Mouse (Mus musculus): ENCODE measurements at regions not wholly inside any gene's neighbourhood (a gene's known extent, or its start where the extent isn't known, plus 50 kb on each side); places are given as distances from the start of the nearest gene placed in this dataset.

GRCm38 (mm10) chr13:89401084-89401671 lies 138.4 kb upstream of the Hapln1 start:
- Histone ChIP-seq H3K27me3 (ENCODE audit: control insufficient read depth, insufficient read depth, low read depth, low read length) (no peaks in the 10 kb centered on the region), H3K9me3 (replicated peaks; ENCODE audit: control insufficient read depth, low read length, poor library complexity, severe bottlenecking) (no peaks in the 10 kb centered on the region), H3K4me3 (ENCODE audit: low read depth, low read length) (no peak overlapping the region), H3K4me1 (ENCODE audit: control insufficient read depth, insufficient read depth, low read length) (no peaks in the 10 kb centered on the region), H3K27ac (ENCODE audit: low read length) (no peak overlapping the region), H3K36me3 (ENCODE audit: control insufficient read depth, insufficient read depth, low read length) (no peaks in the 10 kb centered on the region), H3K9ac (ENCODE audit: low read depth, low read length) (no peak overlapping the region), H3K4me2 (ENCODE audit: low read length) (no peak overlapping the region)
- no peak for ATAC-seq
- 87% methylated on average over 5 of the region's 5 CpGs for WGBS

- Histone ChIP-seq H3K4me1 (ENCODE audit: control insufficient read depth, insufficient read depth, low read length) (0 out of 2 replicates have a peak, but pooled peaks cover 2% of the 10 kb centered on the region), H3K9me3 (replicated peaks; ENCODE audit: control insufficient read depth, low read length, poor library complexity, severe bottlenecking) (no peaks in the 10 kb centered on the region), H3K4me3 (ENCODE audit: low read depth, low read length) (no peak overlapping the region), H3K36me3 (ENCODE audit: control insufficient read depth, insufficient read depth, low read length) (no peaks in the 10 kb centered on the region), H3K27me3 (ENCODE audit: control insufficient read depth, insufficient read depth, low read depth, low read length) (no peaks in the 10 kb centered on the region), H3K4me2 (ENCODE audit: low read length) (no peak overlapping the region), H3K9ac (ENCODE audit: low read depth, low read length) (no peak overlapping the region), H3K27ac (ENCODE audit: low read length) (no peak overlapping the region)
- WGBS = 89% methylated on average over 2 of the region's 2 CpGs
- ATAC-seq = no peak
These were observed 129.1 kb upstream of the Hapln1 start for GRCm38 (mm10) chr13:89410504-89410903.

GRCm38 (mm10) chr13:89412768-89413487 lies 126.7 kb upstream of the Hapln1 start:
- Histone ChIP-seq H3K4me2 (ENCODE audit: low read length) (no peak overlapping the region), H3K9me3 (replicated peaks; ENCODE audit: control insufficient read depth, low read length, poor library complexity, severe bottlenecking) (no peaks in the 10 kb centered on the region), H3K4me3 (ENCODE audit: low read depth, low read length) (no peak overlapping the region), H3K27ac (ENCODE audit: low read length) (no peak overlapping the region), H3K27me3 (ENCODE audit: control insufficient read depth, insufficient read depth, low read depth, low read length) (no peaks in the 10 kb centered on the region), H3K36me3 (ENCODE audit: control insufficient read depth, insufficient read depth, low read length) (no peaks in the 10 kb centered on the region), H3K4me1 (ENCODE audit: control insufficient read depth, insufficient read depth, low read length) (0 out of 2 replicates have a peak, but pooled peaks cover 2% of the 10 kb centered on the region), H3K9ac (ENCODE audit: low read depth, low read length) (no peak overlapping the region)
- ATAC-seq = no peak
- 95% methylated on average over 1 of the region's 1 CpGs for WGBS

GRCm38 (mm10) chr13:89418804-89419203 lies 120.8 kb upstream of the Hapln1 start:
- 95% methylated on average over 3 of the region's 3 CpGs for WGBS
- no peak overlapping the region for H3K27ac ChIP-seq (ENCODE audit: low read length)
- H3K9ac ChIP-seq (ENCODE audit: low read depth, low read length) = no peak overlapping the region
- H3K4me2 ChIP-seq (ENCODE audit: low read length) = no peak overlapping the region
- ATAC-seq = no peak
- no peak overlapping the region for H3K4me3 ChIP-seq (ENCODE audit: low read depth, low read length)
- H3K4me1 ChIP-seq (ENCODE audit: control insufficient read depth, insufficient read depth, low read length) = no peaks in the 10 kb centered on the region
- H3K27me3 ChIP-seq (ENCODE audit: control insufficient read depth, insufficient read depth, low read depth, low read length) = no peaks in the 10 kb centered on the region
- no peaks in the 10 kb centered on the region for H3K9me3 ChIP-seq (replicated peaks; ENCODE audit: control insufficient read depth, low read length, poor library complexity, severe bottlenecking)
- no peaks in the 10 kb centered on the region for H3K36me3 ChIP-seq (ENCODE audit: control insufficient read depth, insufficient read depth, low read length)

- H3K9me3 ChIP-seq (replicated peaks; ENCODE audit: control insufficient read depth, low read length, poor library complexity, severe bottlenecking) = no peaks in the 10 kb centered on the region
- H3K4me3 ChIP-seq (ENCODE audit: low read depth, low read length) = no peak overlapping the region
- H3K4me2 ChIP-seq (ENCODE audit: low read length) = no peak overlapping the region
- ATAC-seq = no peak
- H3K9ac ChIP-seq (ENCODE audit: low read depth, low read length) = no peak overlapping the region
- H3K27me3 ChIP-seq (ENCODE audit: control insufficient read depth, insufficient read depth, low read depth, low read length) = no peaks in the 10 kb centered on the region
- no peak overlapping the region for H3K27ac ChIP-seq (ENCODE audit: low read length)
- H3K36me3 ChIP-seq (ENCODE audit: control insufficient read depth, insufficient read depth, low read length) = no peaks in the 10 kb centered on the region
- H3K4me1 ChIP-seq (ENCODE audit: control insufficient read depth, insufficient read depth, low read length) = no peaks in the 10 kb centered on the region
These were observed 117.8 kb upstream of the Hapln1 start for GRCm38 (mm10) chr13:89421833-89422232.

- H3K4me2 ChIP-seq (ENCODE audit: low read length) = no peak overlapping the region
- no peak overlapping the region for H3K9ac ChIP-seq (ENCODE audit: low read depth, low read length)
- no peaks in the 10 kb centered on the region for H3K27me3 ChIP-seq (ENCODE audit: control insufficient read depth, insufficient read depth, low read depth, low read length)
- H3K4me1 ChIP-seq (ENCODE audit: control insufficient read depth, insufficient read depth, low read length) = no peaks in the 10 kb centered on the region
- no peaks in the 10 kb centered on the region for H3K36me3 ChIP-seq (ENCODE audit: control insufficient read depth, insufficient read depth, low read length)
- no peak overlapping the region for H3K4me3 ChIP-seq (ENCODE audit: low read depth, low read length)
- no peak overlapping the region for H3K27ac ChIP-seq (ENCODE audit: low read length)
- H3K9me3 ChIP-seq (replicated peaks; ENCODE audit: control insufficient read depth, low read length, poor library complexity, severe bottlenecking) = no peaks in the 10 kb centered on the region
- ATAC-seq = no peak
These were observed 116.1 kb upstream of the Hapln1 start for GRCm38 (mm10) chr13:89423491-89423890.

GRCm38 (mm10) chr13:89428272-89429071 lies 111.1 kb upstream of the Hapln1 start:
- H3K9ac ChIP-seq (ENCODE audit: low read depth, low read length) = no peak overlapping the region
- H3K27me3 ChIP-seq (ENCODE audit: control insufficient read depth, insufficient read depth, low read depth, low read length) = no peaks in the 10 kb centered on the region
- 19% methylated on average over 12 of the region's 12 CpGs for WGBS
- no peaks in the 10 kb centered on the region for H3K4me1 ChIP-seq (ENCODE audit: control insufficient read depth, insufficient read depth, low read length)
- no peak overlapping the region for H3K4me3 ChIP-seq (ENCODE audit: low read depth, low read length)
- H3K36me3 ChIP-seq (ENCODE audit: control insufficient read depth, insufficient read depth, low read length) = no peaks in the 10 kb centered on the region
- H3K27ac ChIP-seq (ENCODE audit: low read length) = no peak overlapping the region
- no peak overlapping the region for H3K4me2 ChIP-seq (ENCODE audit: low read length)
- peak; percentile 72; the same call in 1 of the 2 replicates for ATAC-seq
- no peaks in the 10 kb centered on the region for H3K9me3 ChIP-seq (replicated peaks; ENCODE audit: control insufficient read depth, low read length, poor library complexity, severe bottlenecking)

- Histone ChIP-seq H3K27me3 (ENCODE audit: control insufficient read depth, insufficient read depth, low read depth, low read length) (no peaks in the 10 kb centered on the region), H3K36me3 (ENCODE audit: control insufficient read depth, insufficient read depth, low read length) (no peaks in the 10 kb centered on the region), H3K4me1 (ENCODE audit: control insufficient read depth, insufficient read depth, low read length) (no peaks in the 10 kb centered on the region), H3K27ac (ENCODE audit: low read length) (no peak overlapping the region), H3K4me2 (ENCODE audit: low read length) (no peak overlapping the region), H3K4me3 (ENCODE audit: low read depth, low read length) (no peak overlapping the region), H3K9ac (ENCODE audit: low read depth, low read length) (no peak overlapping the region), H3K9me3 (replicated peaks; ENCODE audit: control insufficient read depth, low read length, poor library complexity, severe bottlenecking) (no peaks in the 10 kb centered on the region)
- 90% methylated on average over 1 of the region's 1 CpGs for WGBS
- no peak for ATAC-seq
These were observed 94.7 kb upstream of the Hapln1 start for GRCm38 (mm10) chr13:89444847-89445246.

- Histone ChIP-seq H3K9me3 (replicated peaks; ENCODE audit: control insufficient read depth, low read length, poor library complexity, severe bottlenecking) (no peaks in the 10 kb centered on the region), H3K4me1 (ENCODE audit: control insufficient read depth, insufficient read depth, low read length) (no peaks in the 10 kb centered on the region), H3K27ac (ENCODE audit: low read length) (no peak overlapping the region), H3K36me3 (ENCODE audit: control insufficient read depth, insufficient read depth, low read length) (no peaks in the 10 kb centered on the region), H3K4me2 (ENCODE audit: low read length) (no peak overlapping the region), H3K27me3 (ENCODE audit: control insufficient read depth, insufficient read depth, low read depth, low read length) (no peaks in the 10 kb centered on the region), H3K4me3 (ENCODE audit: low read depth, low read length) (no peak overlapping the region), H3K9ac (ENCODE audit: low read depth, low read length) (no peak overlapping the region)
- WGBS = 92% methylated on average over 1 of the region's 1 CpGs
- ATAC-seq = no peak
These were observed 85.8 kb upstream of the Hapln1 start for GRCm38 (mm10) chr13:89453819-89454218.

Data from midbrain, embryonic 16.5 days (tissue).